Mouse (Mus musculus) heart, embryonic 16.5 days (tissue): ENCODE data around the gene Slc25a27. TPM values are rescaled to one million over a fixed set of nuclear protein-coding genes. Genes with fewer than 3 reads are reported as not detected.

Source experiments
- ATAC-seq: fragments of 200-750 bp; cut with Nextera tagmentation; replicated peaks from 2 replicates; pipeline ENCODE4 v1.8.0; 2017; ENCODE audit warnings: moderate number of reproducible peaks; ENCODE audit not compliant: insufficient read depth, low FRiP score; ENCODE audit errors: extremely low read depth
- H3K27ac ChIP-seq: fragments of 300-500 bp; sonication (generic); 2 replicates; pipeline ENCODE4 v1.5.1; 2014; ENCODE audit warnings: mild to moderate bottlenecking, low read length, control low read depth, moderate library complexity
- H3K27me3 ChIP-seq: fragments of 300-500 bp; sonication (generic); 2 replicates; pipeline ENCODE4 v1.6.1; 2014; ENCODE audit warnings: low read length, mixed read lengths; ENCODE audit not compliant: control insufficient read depth, insufficient read depth
- H3K36me3 ChIP-seq: fragments of 300-500 bp; sonication (generic); 2 replicates; pipeline ENCODE4 v1.6.1; 2014; ENCODE audit not compliant: control insufficient read depth, insufficient read depth
- H3K4me1 ChIP-seq: fragments of 300-500 bp; sonication (generic); 2 replicates; pipeline ENCODE4 v1.6.1; 2014; ENCODE audit warnings: low read length, mixed read lengths; ENCODE audit not compliant: control insufficient read depth, insufficient read depth
- H3K4me2 ChIP-seq: fragments of 300-500 bp; sonication (generic); 2 replicates; pipeline ENCODE4 v1.6.1; 2014; ENCODE audit warnings: low read depth, mild to moderate bottlenecking, control low read depth, low read length
- H3K4me3 ChIP-seq: fragments of 300-500 bp; sonication (generic); 2 replicates; pipeline ENCODE4 v1.5.1; 2014; ENCODE audit warnings: mild to moderate bottlenecking, control low read depth, low read length
- H3K9ac ChIP-seq: fragments of 300-500 bp; sonication (generic); 2 replicates; pipeline ENCODE4 v1.6.1; 2014; ENCODE audit warnings: low read length, control low read depth
- H3K9me3 ChIP-seq: fragments of 300-500 bp; sonication (generic); replicated peaks from 2 replicates; pipeline ENCODE4 v1.6.1; 2016; ENCODE audit warnings: low read length; ENCODE audit not compliant: control insufficient read depth
- WGBS: fragments of 180-500 bp; shearing (Covaris S2); extraction: QIAGEN DNeasy Blood & Tissue Kit; methylation state at CpG from one replicate; pipeline ENCODE4 v1.1.7; 2014; 5-methylcytosine and 5-hydroxymethylcytosine counted together
- polyA plus RNA-seq: library from polyadenylated mRNA; unstranded; fragments of >200 nt; fragmentation: Nextera tagmentation; extraction: Ambion mirVana; gene quantifications from 2 replicates; pipeline ENCODE4 v1.2.1, GENCODE M21; 2015

The Slc25a27 gene
- polyA plus RNA-seq, 1 experiment from 2014 or later: 18.7 TPM

DNA sequence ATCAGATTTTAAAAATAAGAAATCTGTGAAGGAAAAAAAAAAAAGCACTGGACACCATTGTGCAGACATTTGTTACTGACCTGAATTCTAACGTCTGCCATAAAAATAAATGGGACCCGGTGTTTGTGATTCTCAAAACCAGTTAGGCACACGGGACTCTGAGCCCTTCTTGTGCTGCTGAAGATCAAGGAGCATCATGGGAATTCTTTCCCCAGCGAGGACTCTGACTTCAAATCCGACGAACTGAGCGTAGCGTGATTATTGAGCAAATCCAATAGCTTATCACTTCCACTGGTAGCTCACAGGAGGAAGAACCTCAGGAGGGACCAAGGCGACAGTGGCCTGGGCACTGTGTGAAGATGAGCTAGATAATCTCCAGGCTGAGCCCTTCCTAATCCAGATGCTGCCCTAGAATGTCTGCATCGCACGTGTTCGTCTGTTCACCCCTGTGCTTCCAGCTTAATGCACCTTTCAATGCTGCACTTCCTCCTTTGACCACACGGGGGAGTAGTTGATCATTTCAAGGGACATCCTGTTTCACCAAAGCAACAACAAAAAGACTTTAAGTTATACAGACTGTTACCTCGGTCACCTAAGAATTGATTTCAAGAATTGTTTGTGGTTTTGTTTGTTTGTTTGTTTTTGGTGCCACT lies 32.1 kb upstream of the Slc25a27 start:
- Histone ChIP-seq H3K36me3 (peaks cover 24% of the 10 kb centered on the region), H3K4me1 (no peaks in the 10 kb centered on the region), H3K4me3 (no peak overlapping the region), H3K27ac (no peak overlapping the region), H3K4me2 (no peak overlapping the region), H3K9me3 (peaks cover 6% of the 10 kb centered on the region), H3K9ac (no peak overlapping the region), H3K27me3 (no peaks in the 10 kb centered on the region)
- 40% methylated on average over 14 of the region's 14 CpGs for WGBS
- no peak for ATAC-seq

DNA sequence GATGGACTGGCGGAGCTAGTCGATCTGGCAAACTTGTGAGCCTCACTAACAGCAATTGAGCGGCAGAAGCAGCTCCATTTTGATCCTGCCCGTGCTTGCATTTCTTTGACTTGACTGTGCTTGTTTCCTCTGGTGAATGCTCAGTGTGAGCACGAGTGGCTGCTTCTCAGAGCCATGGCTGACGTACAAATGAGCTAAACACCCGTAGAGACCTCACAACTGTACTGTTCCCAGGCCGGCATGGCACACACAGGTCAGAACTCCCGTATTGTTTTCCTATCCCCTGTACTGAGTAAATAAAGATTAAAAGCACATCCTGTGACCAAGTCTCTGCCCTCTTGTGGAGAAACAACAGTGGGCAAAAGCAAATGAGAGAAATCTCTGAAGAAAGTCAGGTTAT lies 22.6 kb upstream of the Slc25a27 start:
- no peaks in the 10 kb centered on the region for H3K27me3 ChIP-seq
- ATAC-seq: no peak
- no peak overlapping the region for H3K4me3 ChIP-seq
- H3K4me1 ChIP-seq: no peaks in the 10 kb centered on the region; the same call in 1 of the 2 replicates
- no peak overlapping the region for H3K9ac ChIP-seq
- no peak overlapping the region for H3K4me2 ChIP-seq
- peaks cover 28% of the 10 kb centered on the region for H3K36me3 ChIP-seq
- H3K27ac ChIP-seq: no peak overlapping the region
- 72% methylated on average over 9 of the region's 9 CpGs for WGBS
- H3K9me3 ChIP-seq: peaks cover 6% of the 10 kb centered on the region; the same call in 1 of the 2 replicates

DNA sequence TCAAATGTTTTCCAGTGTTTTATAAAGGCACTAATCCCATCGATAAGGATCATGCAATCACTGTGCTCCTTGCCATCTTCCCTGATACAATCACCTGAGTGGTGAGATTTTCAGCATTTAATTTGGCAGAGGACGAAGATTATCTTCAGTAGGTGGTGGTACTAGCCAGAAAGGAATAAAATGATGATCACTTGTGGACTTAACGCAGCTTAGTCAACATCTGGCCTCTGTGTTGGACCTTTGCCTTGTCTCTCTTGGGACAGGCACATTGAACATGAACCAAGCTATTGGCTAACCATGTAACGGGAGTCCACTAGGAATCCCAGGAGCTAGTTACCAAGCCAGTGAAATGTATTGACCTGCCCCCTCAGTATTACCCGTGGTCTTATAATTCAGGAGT lies 17.6 kb upstream of the Slc25a27 start:
- H3K9ac ChIP-seq: no peak overlapping the region
- H3K4me1 ChIP-seq: no peaks in the 10 kb centered on the region
- H3K4me2 ChIP-seq: no peak overlapping the region
- no peaks in the 10 kb centered on the region for H3K9me3 ChIP-seq
- peaks cover 36% of the 10 kb centered on the region for H3K36me3 ChIP-seq
- no peak overlapping the region for H3K27ac ChIP-seq
- H3K27me3 ChIP-seq: no peaks in the 10 kb centered on the region
- H3K4me3 ChIP-seq: no peak overlapping the region
- no peak for ATAC-seq
- WGBS: 93% methylated on average over 5 of the region's 5 CpGs

DNA sequence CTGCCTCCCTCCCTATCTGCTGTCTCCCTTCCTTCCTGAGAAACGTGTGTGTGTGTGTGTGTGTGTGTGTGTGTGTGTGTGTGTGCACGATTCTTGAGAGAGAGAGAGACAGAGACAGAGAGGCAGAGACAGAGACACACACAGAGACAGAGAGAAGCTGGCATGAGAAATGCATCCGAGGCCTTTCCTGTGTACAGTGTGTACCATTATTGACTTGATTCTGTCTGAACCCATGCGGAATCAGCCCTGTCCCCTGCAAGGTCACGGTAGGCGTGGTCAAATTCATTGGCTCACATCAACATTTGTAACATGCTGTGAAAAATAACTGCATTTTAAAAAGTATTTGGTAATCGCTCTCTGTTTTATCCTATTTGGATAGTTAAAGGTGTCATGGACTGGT lies 17.1 kb upstream of the Slc25a27 start:
- ATAC-seq: no peak
- no peak overlapping the region for H3K4me3 ChIP-seq
- H3K36me3 ChIP-seq: peaks cover 37% of the 10 kb centered on the region
- no peaks in the 10 kb centered on the region for H3K9me3 ChIP-seq
- WGBS: 84% methylated on average over 7 of the region's 7 CpGs
- no peak overlapping the region for H3K9ac ChIP-seq
- no peaks in the 10 kb centered on the region for H3K27me3 ChIP-seq
- H3K4me2 ChIP-seq: no peak overlapping the region
- no peaks in the 10 kb centered on the region for H3K4me1 ChIP-seq
- no peak overlapping the region for H3K27ac ChIP-seq

DNA sequence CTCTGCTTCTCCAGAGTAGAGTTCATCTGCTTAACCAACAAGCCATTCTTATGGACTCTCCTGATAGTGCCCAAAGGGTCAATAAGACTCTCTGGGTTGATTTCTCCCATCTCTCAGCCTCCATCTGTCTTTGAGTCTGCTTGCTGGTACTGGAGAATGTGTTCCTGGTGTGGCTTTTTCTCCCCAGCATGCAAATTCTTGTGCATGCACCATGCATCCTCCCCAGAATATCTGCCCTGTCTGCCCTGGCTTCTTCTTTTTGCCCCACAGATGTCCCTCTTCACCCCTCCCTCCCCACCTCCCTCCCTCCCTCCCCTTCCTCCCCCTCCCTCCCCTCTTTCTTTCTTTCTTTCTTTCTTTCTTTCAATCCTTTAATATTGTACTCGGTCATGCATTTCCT lies 10.3 kb upstream of the Slc25a27 start:
- H3K36me3 ChIP-seq: peaks cover 17% of the 10 kb centered on the region
- no peaks in the 10 kb centered on the region for H3K9me3 ChIP-seq
- H3K4me2 ChIP-seq: no peak overlapping the region
- no peaks in the 10 kb centered on the region for H3K27me3 ChIP-seq
- 21% methylated on average over 1 of the region's 1 CpGs for WGBS
- H3K27ac ChIP-seq: no peak overlapping the region
- no peak for ATAC-seq
- no peak overlapping the region for H3K9ac ChIP-seq
- H3K4me3 ChIP-seq: no peak overlapping the region
- peaks cover 12% of the 10 kb centered on the region for H3K4me1 ChIP-seq

DNA sequence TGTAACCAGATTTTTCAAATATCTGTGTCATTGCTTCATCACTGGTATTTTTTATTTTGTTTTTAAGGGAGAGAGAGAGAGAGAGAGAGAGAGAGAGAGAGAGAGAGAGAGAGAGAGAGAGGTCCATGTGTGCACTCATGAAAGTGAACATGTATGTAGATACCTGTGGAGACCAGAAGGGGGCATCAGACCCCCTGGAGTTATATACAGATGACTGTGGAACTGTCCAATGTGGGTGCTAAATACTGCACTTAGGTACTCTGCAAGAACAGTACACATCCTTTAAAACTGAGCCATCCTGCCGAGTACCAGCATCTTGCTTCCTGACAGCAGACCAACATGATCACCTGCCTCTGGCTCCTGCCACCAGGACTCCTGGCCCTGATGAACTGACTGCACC lies 9.2 kb upstream of the Slc25a27 start:
- no peak overlapping the region for H3K4me3 ChIP-seq
- no peaks in the 10 kb centered on the region for H3K27me3 ChIP-seq
- WGBS: 96% methylated on average over 1 of the region's 1 CpGs
- peaks cover 14% of the 10 kb centered on the region for H3K36me3 ChIP-seq
- no peak for ATAC-seq
- H3K27ac ChIP-seq: no peak overlapping the region
- peaks cover 12% of the 10 kb centered on the region for H3K4me1 ChIP-seq
- H3K4me2 ChIP-seq: no peak overlapping the region
- no peaks in the 10 kb centered on the region for H3K9me3 ChIP-seq
- no peak overlapping the region for H3K9ac ChIP-seq

DNA sequence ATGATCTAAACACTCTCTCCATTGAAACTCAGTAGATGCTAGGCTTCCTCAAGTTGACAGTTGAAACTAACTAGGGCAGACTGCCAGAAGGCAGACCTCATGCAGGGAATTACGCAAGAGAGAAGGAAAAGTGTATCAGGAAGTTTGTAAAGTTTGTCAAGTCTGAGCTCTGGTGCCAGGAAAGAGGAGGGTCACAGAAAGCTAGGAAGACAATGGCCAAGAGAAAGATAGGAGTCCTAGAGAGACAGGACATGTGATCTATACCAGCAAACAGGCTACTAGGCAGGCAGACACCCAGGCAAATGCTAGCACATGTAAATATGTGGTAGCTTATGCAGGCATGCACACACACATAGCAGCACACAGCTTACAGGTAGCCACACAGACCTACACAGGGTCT lies 8.2 kb upstream of the Slc25a27 start:
- H3K36me3 ChIP-seq: peaks cover 6% of the 10 kb centered on the region
- H3K9ac ChIP-seq: no peak overlapping the region
- H3K4me3 ChIP-seq: no peak overlapping the region
- no peak for ATAC-seq
- peaks cover 12% of the 10 kb centered on the region for H3K4me1 ChIP-seq
- no peak overlapping the region for H3K4me2 ChIP-seq
- H3K27me3 ChIP-seq: no peaks in the 10 kb centered on the region
- WGBS: 48% methylated on average over 1 of the region's 1 CpGs
- no peaks in the 10 kb centered on the region for H3K9me3 ChIP-seq
- H3K27ac ChIP-seq: peak overlapping the region; percentile 22; the same call in 1 of the 2 replicates

DNA sequence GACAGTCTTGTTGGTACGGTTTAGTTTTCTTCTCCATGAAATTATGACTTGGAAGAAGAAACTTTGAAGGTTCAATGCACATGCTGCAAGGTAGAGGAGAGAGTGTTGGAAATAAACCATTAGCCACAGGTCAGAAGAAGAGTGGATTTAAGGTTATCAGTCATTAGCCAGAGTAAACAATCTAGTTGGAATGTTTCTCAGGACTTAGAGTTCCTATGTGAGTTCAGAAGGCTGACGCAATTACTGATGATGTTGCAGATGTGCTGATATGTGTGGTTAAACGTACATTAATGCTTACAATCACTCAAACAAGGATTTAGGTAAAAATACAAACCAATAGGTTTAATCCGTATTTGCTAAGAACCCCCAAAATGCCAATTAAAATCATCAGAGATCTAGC lies 4.9 kb upstream of the Slc25a27 start:
- Histone ChIP-seq H3K27me3 (no peaks in the 10 kb centered on the region), H3K9ac (no peak overlapping the region), H3K4me3 (no peak overlapping the region), H3K27ac (no peak overlapping the region), H3K4me2 (no peak overlapping the region), H3K4me1 (peaks cover 21% of the 10 kb centered on the region), H3K36me3 (no peaks in the 10 kb centered on the region), H3K9me3 (no peaks in the 10 kb centered on the region)
- WGBS: 80% methylated on average over 4 of the region's 4 CpGs
- no peak for ATAC-seq

DNA sequence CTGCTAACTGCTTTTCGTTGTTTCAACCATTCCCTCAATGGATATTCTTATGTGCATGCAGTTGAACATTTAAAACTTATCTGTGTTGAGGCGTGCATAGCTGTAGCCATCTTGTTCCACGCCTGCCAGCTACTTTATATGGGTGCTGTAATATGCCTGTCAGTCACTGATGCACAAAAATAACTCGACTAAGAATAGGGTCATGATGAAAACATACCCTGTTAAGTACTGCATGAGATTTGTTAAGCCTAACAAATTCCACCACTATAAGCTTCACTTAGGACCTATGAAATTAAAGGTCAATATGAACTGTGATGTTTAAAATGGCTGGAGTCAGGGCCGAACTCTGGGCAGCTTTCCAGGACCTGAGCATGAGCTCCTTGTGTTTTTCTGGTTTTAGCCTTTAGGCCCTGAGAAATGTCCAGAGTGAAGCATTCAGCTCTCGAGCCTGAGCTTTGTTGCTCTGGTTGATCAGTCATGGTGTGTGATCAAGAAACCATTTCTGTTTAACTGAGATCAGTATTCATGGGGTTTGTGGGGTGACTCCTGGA lies 2.2 kb upstream of the Slc25a27 start:
- Histone ChIP-seq H3K36me3 (no peaks in the 10 kb centered on the region), H3K27ac (peak overlapping the region; percentile 90), H3K27me3 (no peaks in the 10 kb centered on the region), H3K9me3 (no peaks in the 10 kb centered on the region), H3K4me2 (peak overlapping the region; percentile 93), H3K9ac (peak overlapping the region; percentile 84), H3K4me1 (peaks cover 18% of the 10 kb centered on the region), H3K4me3 (peak overlapping the region; percentile 82)
- peak; percentile 47; the same call in 1 of the 2 replicates for ATAC-seq
- 33% methylated on average over 6 of the region's 6 CpGs for WGBS
